Mouse (Mus musculus) CH12.LX (cell line): ENCODE measurements around the gene Il18. TPM values are rescaled to one million over a fixed set of nuclear protein-coding genes. Genes with fewer than 3 reads are reported as not detected.

ENCODE experiments used
- DNase-seq: peaks from one replicate; pipeline ENCODE4 v3.0.0-alpha.2; 2013; ENCODE audit errors: extremely low read depth
- H3K27ac ChIP-seq: 2 replicates; pipeline ENCODE4 v1.5.1; 2012; ENCODE audit warnings: low read depth, mild to moderate bottlenecking, control low read depth, moderate library complexity; ENCODE audit not compliant: insufficient read depth
- H3K27me3 ChIP-seq: replicated peaks from 2 replicates; pipeline ENCODE3; 2012; ENCODE audit warnings: inconsistent platforms
- H3K36me3 ChIP-seq, 2 experiments: replicated peaks in 1 of 2; 2 replicates each; pipeline versions ENCODE3 to v1.6.1; 2012; ENCODE audit warnings: inconsistent platforms in 1 of 2, low read length in 1 of 2, mild to moderate bottlenecking in 1 of 2, mixed read lengths in 1 of 2, moderate library complexity in 1 of 2; ENCODE audit not compliant: control insufficient read depth in 1 of 2, insufficient read depth in 1 of 2
- H3K4me1 ChIP-seq, 2 experiments: 2 replicates each; pipeline ENCODE4 v1.6.1; 2012; ENCODE audit warnings: inconsistent platforms in 1 of 2, moderate library complexity in 1 of 2; ENCODE audit not compliant: insufficient read depth in 2 of 2, control insufficient read depth in 1 of 2
- H3K4me2 ChIP-seq: 2 replicates; pipeline ENCODE4 v1.6.1; 2012; ENCODE audit warnings: low read depth, mild to moderate bottlenecking, control low read depth; ENCODE audit not compliant: poor library complexity, insufficient read depth, severe bottlenecking
- H3K4me3 ChIP-seq, 3 experiments: fragments of 150-350 bp in 1 of 3; sonication (generic) in 1 of 3; replicated peaks in 1 of 3; 2 replicates each; pipeline versions ENCODE3 to v1.5.1; 2011 to 2012; ENCODE audit warnings: low read depth in 2 of 3, low read length in 2 of 3, mild to moderate bottlenecking in 2 of 3, moderate library complexity in 2 of 3, control low read depth in 1 of 3, improper control_type of control experiment in 1 of 3, inconsistent platforms in 1 of 3, mixed read lengths in 1 of 3; ENCODE audit not compliant: poor library complexity in 1 of 3
- H3K79me2 ChIP-seq: replicated peaks from 2 replicates; pipeline ENCODE4 v1.6.1; 2012; ENCODE audit warnings: mild to moderate bottlenecking, moderate library complexity; ENCODE audit not compliant: control insufficient read depth, poor library complexity, insufficient read depth, severe bottlenecking; ENCODE audit errors: extremely low read depth
- H3K9ac ChIP-seq: 2 replicates; pipeline ENCODE4 v1.6.1; 2012; ENCODE audit warnings: low read depth, mild to moderate bottlenecking, control low read depth, moderate library complexity; ENCODE audit not compliant: insufficient read depth
- H3K9me3 ChIP-seq: replicated peaks from 2 replicates; pipeline ENCODE3; 2012; ENCODE audit warnings: low read length, inconsistent platforms, mixed read lengths
- BHLHE40 ChIP-seq: IDR thresholded peaks from 2 replicates; pipeline ENCODE4 v1.6.1; 2011; ENCODE audit warnings: mild to moderate bottlenecking, low read depth, low read length, improper control_type of control experiment
- CHD2 ChIP-seq: IDR thresholded peaks from 2 replicates; pipeline ENCODE4 v1.6.1; 2011; ENCODE audit warnings: low read length, improper control_type of control experiment
- CTCF ChIP-seq, 2 experiments: IDR thresholded peaks in 1 of 2; conservative IDR thresholded peaks in 1 of 2; 2 replicates each; pipeline ENCODE4 v1.5.1; 2011 to 2012; ENCODE audit warnings: low read depth in 2 of 2, low read length in 2 of 2, improper control_type of control experiment in 1 of 2, inconsistent platforms in 1 of 2, mild to moderate bottlenecking in 1 of 2, moderate library complexity in 1 of 2
- EP300 ChIP-seq: IDR thresholded peaks from 2 replicates; pipeline ENCODE4 v1.6.1; 2011; ENCODE audit warnings: low read length, improper control_type of control experiment
- ETS1 ChIP-seq: conservative IDR thresholded peaks from 2 replicates; pipeline ENCODE4 v1.6.1; 2012; ENCODE audit warnings: low read depth, mild to moderate bottlenecking, inconsistent platforms, low read length, improper control_type of control experiment, moderate library complexity
- HCFC1 ChIP-seq: IDR thresholded peaks from 2 replicates; pipeline ENCODE4 v1.6.1; 2012; ENCODE audit warnings: low read depth, mild to moderate bottlenecking, inconsistent platforms, low read length, improper control_type of control experiment
- IRF4 ChIP-seq: IDR thresholded peaks from 2 replicates; pipeline ENCODE4 v1.6.1; 2014; ENCODE audit warnings: low read depth, mild to moderate bottlenecking, inconsistent platforms, low read length, improper control_type of control experiment
- JUN ChIP-seq: IDR thresholded peaks from 2 replicates; pipeline ENCODE4 v1.6.1; 2011; ENCODE audit warnings: low read depth, mild to moderate bottlenecking, low read length, improper control_type of control experiment, moderate library complexity; ENCODE audit not compliant: insufficient read depth
- JUND ChIP-seq: conservative IDR thresholded peaks from 2 replicates; pipeline ENCODE4 v1.6.1; 2011; ENCODE audit warnings: low read depth, low read length, improper control_type of control experiment
- KAT2A ChIP-seq: IDR thresholded peaks from 2 replicates; pipeline ENCODE4 v1.6.1; 2012; ENCODE audit warnings: low read length, improper control_type of control experiment, inconsistent platforms; ENCODE audit not compliant: insufficient replicate concordance
- MAFK ChIP-seq: IDR thresholded peaks from 2 replicates; pipeline ENCODE4 v1.6.1; 2011; ENCODE audit warnings: low read length, improper control_type of control experiment; ENCODE audit not compliant: insufficient replicate concordance
- MAX ChIP-seq: IDR thresholded peaks from 2 replicates; pipeline ENCODE4 v1.6.1; 2011; ENCODE audit warnings: low read length, improper control_type of control experiment
- MEF2A ChIP-seq: IDR thresholded peaks from 2 replicates; pipeline ENCODE4 v1.6.1; 2014; ENCODE audit warnings: low read depth, mild to moderate bottlenecking, inconsistent platforms, low read length, improper control_type of control experiment, borderline replicate concordance
- MXI1 ChIP-seq: IDR thresholded peaks from 2 replicates; pipeline ENCODE4 v1.6.1; 2011; ENCODE audit warnings: mild to moderate bottlenecking, low read depth, low read length, improper control_type of control experiment
- MYC ChIP-seq: IDR thresholded peaks from 2 replicates; pipeline ENCODE4 v1.6.1; 2011; ENCODE audit warnings: low read depth, mild to moderate bottlenecking, improper control_type of control experiment, low read length
- NRF1 ChIP-seq: IDR thresholded peaks from 2 replicates; pipeline ENCODE4 v1.6.1; 2014; ENCODE audit warnings: low read depth, mild to moderate bottlenecking, inconsistent platforms, low read length, improper control_type of control experiment, moderate library complexity
- RAD21 ChIP-seq: IDR thresholded peaks from 2 replicates; pipeline ENCODE4 v1.6.1; 2011; ENCODE audit warnings: low read depth, mild to moderate bottlenecking, low read length, improper control_type of control experiment, moderate library complexity
- RCOR1 ChIP-seq: conservative IDR thresholded peaks from 2 replicates; pipeline ENCODE4 v1.6.1; 2012; ENCODE audit warnings: low read depth, mild to moderate bottlenecking, inconsistent platforms, low read length, improper control_type of control experiment
- SIN3A ChIP-seq: IDR thresholded peaks from 2 replicates; pipeline ENCODE4 v1.6.1; 2012; ENCODE audit warnings: low read length, improper control_type of control experiment, inconsistent platforms
- TCF12 ChIP-seq: IDR thresholded peaks from 2 replicates; pipeline ENCODE4 v1.6.1; 2014; ENCODE audit warnings: low read depth, mild to moderate bottlenecking, inconsistent platforms, low read length, improper control_type of control experiment
- UBTF ChIP-seq: IDR thresholded peaks from 2 replicates; pipeline ENCODE4 v1.6.1; 2012; ENCODE audit warnings: low read depth, mild to moderate bottlenecking, inconsistent platforms, low read length, improper control_type of control experiment, moderate library complexity
- ZNF384 ChIP-seq: IDR thresholded peaks from 2 replicates; pipeline ENCODE4 v1.6.1; 2012; ENCODE audit warnings: low read depth, low read length, improper control_type of control experiment, inconsistent platforms
- dilution Hi-C: fragments of 300-500 bp; cut with MboI; formaldehyde crosslinking; loops from 2 replicates; pipeline ENCODE4 v1.14.3; 2020; ENCODE audit warnings: low sequenced_read_pairs; ENCODE audit not compliant: extremely low pct_unique_long_range_greater_than_20kb, extremely low pct_ligation_motif_present
- in situ Hi-C: fragments of 300-500 bp; cut with MboI; formaldehyde crosslinking; loops from 3 replicates; pipeline ENCODE4 v1.14.3; 2019; ENCODE audit warnings: low sequenced_read_pairs, low pct_ligation_motif_present, low pct_unique_long_range_greater_than_20kb, mixed read lengths
- polyA plus RNA-seq: library from polyadenylated mRNA; unstranded; fragments of >175 nt; gene quantifications from 2 replicates; pipeline ENCODE4 v1.2.1, GENCODE M21; 2012; ENCODE audit warnings: low read depth; ENCODE audit not compliant: insufficient read length
- total RNA-seq, 2 experiments: library from RNA; depleted of rRNA; stranded (reverse); fragments of 300-350 nt in 1 of 2; fragments of >200 nt in 1 of 2; gene quantifications; 2 replicates each; pipeline ENCODE4 v1.2.3; 2012 to 2014

Il18 gene
- total and polyA plus RNA-seq, 3 experiments: 0.56 to 0.98 (median 0.59) TPM

DNA sequence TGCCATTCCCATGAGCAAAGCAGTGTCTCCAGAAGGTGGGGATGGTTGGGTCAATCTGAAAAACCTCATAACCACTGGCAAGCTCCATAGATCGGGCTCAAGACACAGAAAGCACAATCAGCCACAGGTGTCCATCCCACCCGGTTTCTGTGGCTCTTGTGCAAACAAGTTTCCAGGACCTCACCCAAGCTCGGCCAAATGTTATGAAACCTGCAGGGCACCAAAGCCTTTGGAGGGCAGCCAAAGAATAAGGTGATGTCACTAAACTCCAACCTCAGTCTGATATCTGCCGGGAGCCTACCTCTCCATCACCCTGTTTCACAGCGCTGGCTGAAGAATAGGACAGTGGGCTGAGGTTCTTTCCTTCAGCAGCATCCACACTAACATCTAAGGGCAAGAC, 18.7 kb upstream of the Il18 start:
- peak; percentile 63 for TF ChIP-seq EP300
- TF ChIP-seq MXI1: no peak
- TF ChIP-seq UBTF: no peak
- TF ChIP-seq IRF4: peak; percentile 24; the same call in 1 of the 2 replicates
- peak; percentile 54; the same call in 1 of the 2 replicates for TF ChIP-seq TCF12
- TF ChIP-seq MAX: no peak
- no peak overlapping the region for H3K27ac ChIP-seq
- peaks cover 14 to 35% of the 10 kb centered on the region in 2 experiments for H3K4me1 ChIP-seq
- in situ Hi-C loops: loop anchor here (5.0 to 25.0 kb wide), 2 partner anchors 51 to 999 kb away; no protein-coding TSS in a partner anchor
- peaks cover 2% of the 10 kb centered on the region for H3K27me3 ChIP-seq
- H3K9ac ChIP-seq: no peak overlapping the region
- no peak overlapping the region for H3K4me3 ChIP-seq
- DNase-seq: no peak
- H3K79me2 ChIP-seq: no peaks in the 10 kb centered on the region
- no peaks in the 10 kb centered on the region for H3K9me3 ChIP-seq
- no peaks in the 10 kb centered on the region for H3K36me3 ChIP-seq
- dilution Hi-C loops: no loop called here
- no peak overlapping the region for H3K4me2 ChIP-seq

DNA sequence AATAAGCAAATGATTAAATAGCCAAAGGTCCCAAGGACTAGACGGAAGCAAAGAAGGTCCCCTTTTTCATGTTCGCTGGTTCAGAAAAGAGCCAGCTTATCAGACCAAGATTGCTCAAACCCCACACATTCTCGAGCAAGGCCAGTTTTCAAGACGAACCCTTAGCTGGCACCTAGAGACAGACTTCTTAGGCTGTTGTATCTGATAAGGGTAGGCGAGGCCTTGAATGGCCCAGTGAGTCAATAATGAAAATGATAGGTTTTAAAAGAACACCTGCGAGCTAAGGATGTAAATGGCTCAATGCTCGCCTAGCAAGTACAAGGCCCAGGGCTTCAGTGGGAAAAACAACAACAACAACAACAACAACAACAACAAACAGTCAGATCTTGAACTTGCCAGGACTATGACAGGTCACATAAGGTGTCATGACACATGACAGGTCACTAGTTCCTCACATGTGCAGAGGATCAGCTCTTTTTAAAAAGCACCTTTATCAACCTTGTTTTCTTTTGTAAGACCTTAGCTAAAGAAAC, 18.0 kb upstream of the Il18 start:
- no peak for DNase-seq
- Histone ChIP-seq H3K9ac (no peak overlapping the region), H3K79me2 (no peaks in the 10 kb centered on the region), H3K27ac (no peak overlapping the region), H3K4me3 (no peak overlapping the region), H3K4me2 (no peak overlapping the region), H3K27me3 (peaks cover 4% of the 10 kb centered on the region), H3K4me1 (peaks cover 14 to 32% of the 10 kb centered on the region in 2 experiments), H3K36me3 (no peaks in the 10 kb centered on the region), H3K9me3 (no peaks in the 10 kb centered on the region)
- in situ Hi-C loops (loop anchor here (5.0 to 25.0 kb wide), 2 partner anchors 51 to 999 kb away; no protein-coding TSS in a partner anchor), dilution Hi-C loops (no loop called here)
- TF ChIP-seq RAD21: no peak
- no peak for TF ChIP-seq MYC
- TF ChIP-seq BHLHE40: 0 out of 2 replicates have a peak, but pooled peaks have one; percentile 7

DNA sequence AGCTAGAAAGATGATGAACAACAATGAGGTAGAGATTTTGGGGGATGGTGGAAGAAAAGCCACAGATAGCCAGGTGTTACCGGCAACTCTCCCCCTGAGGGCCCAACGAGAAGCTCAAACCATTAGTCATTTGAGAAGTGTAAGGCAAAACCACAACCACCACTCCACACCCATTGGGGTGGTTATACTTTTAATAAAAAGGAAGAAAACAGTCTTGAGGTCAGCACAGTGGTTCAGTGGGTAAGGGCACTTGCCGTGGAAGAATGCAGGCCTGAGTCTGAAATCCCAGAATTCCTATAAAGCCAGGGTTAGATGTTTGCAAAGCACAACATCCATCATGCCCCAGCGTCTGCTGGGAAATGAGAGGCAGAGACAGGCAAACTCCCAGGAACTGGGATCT, 17.3 kb upstream of the Il18 start:
- no peaks in the 10 kb centered on the region for H3K9me3 ChIP-seq
- no peaks in the 10 kb centered on the region for H3K36me3 ChIP-seq
- H3K4me1 ChIP-seq: peaks cover 14 to 32% of the 10 kb centered on the region in 2 experiments
- no peaks in the 10 kb centered on the region for H3K79me2 ChIP-seq
- H3K4me2 ChIP-seq: no peak overlapping the region
- H3K27me3 ChIP-seq: peaks cover 4% of the 10 kb centered on the region
- dilution Hi-C loops: no loop called here
- peak; percentile 78 for TF ChIP-seq CHD2
- TF ChIP-seq MEF2A: peak; percentile 79
- TF ChIP-seq JUND: peak; percentile 95
- TF ChIP-seq CTCF (conservative IDR thresholded peaks at IDR 0.05 in 1 of 2, IDR thresholded peaks at IDR 0.05 in 1 of 2; ENCODE audit: low read depth in 2 of 2, low read length in 2 of 2): no peak
- TF ChIP-seq KAT2A: no peak
- no peak for TF ChIP-seq NRF1
- TF ChIP-seq ZNF384: no peak
- peak; percentile 13; the same call in 1 of the 2 replicates for TF ChIP-seq MYC
- 0 out of 2 replicates have a peak, but pooled peaks have one; percentile 31 for TF ChIP-seq HCFC1
- peak; percentile 95 for TF ChIP-seq TCF12
- TF ChIP-seq RCOR1: peak; percentile 92
- TF ChIP-seq MAFK: peak; percentile 88
- peak; percentile 79 for TF ChIP-seq JUN
- TF ChIP-seq IRF4: peak; percentile 97
- TF ChIP-seq SIN3A: 0 out of 2 replicates have a peak, but pooled peaks have one; percentile 30
- peak; percentile 73 for TF ChIP-seq ETS1
- TF ChIP-seq BHLHE40: peak; percentile 80
- peak; percentile 94 for TF ChIP-seq EP300
- TF ChIP-seq, all 38 proteins: peak for 14
- in situ Hi-C loops: loop anchor here (5.0 to 25.0 kb wide), 2 partner anchors 50 to 1000 kb away; no protein-coding TSS in a partner anchor
- Histone ChIP-seq H3K9ac (no peak overlapping the region), H3K4me3 (no peak overlapping the region), H3K27ac (no peak overlapping the region)
- peak; percentile 79 for DNase-seq
